Mouse (Mus musculus) hindbrain, embryonic 10.5 days (tissue): ENCODE measurements at regions not wholly inside any gene's neighbourhood (a gene's known extent, or its start where the extent isn't known, plus 50 kb on each side); places are given as distances from the start of the nearest gene placed in this dataset.
"Not testable (repeated sequence)": the region's sequence is repeated elsewhere in the genome, so short reads cannot be mapped to it uniquely, and the experiment has no call there.

ENCODE experiments used
- DNase-seq: peaks from one replicate; pipeline ENCODE4 v3.0.0-alpha.2; 2017; ENCODE audit warnings: low spot score
- H3K27ac ChIP-seq: fragments of 300-500 bp; sonication (generic); 2 replicates; pipeline ENCODE4 v1.5.1; 2016; ENCODE audit warnings: mild to moderate bottlenecking, moderate library complexity
- H3K27me3 ChIP-seq: fragments of 300-500 bp; sonication (generic); 2 replicates; pipeline ENCODE4 v1.6.1; 2016; ENCODE audit warnings: mild to moderate bottlenecking; ENCODE audit not compliant: poor library complexity, insufficient read depth, severe bottlenecking
- H3K36me3 ChIP-seq: fragments of 300-500 bp; sonication (generic); 2 replicates; pipeline ENCODE4 v1.6.1; 2016; ENCODE audit warnings: mild to moderate bottlenecking, moderate library complexity
- H3K4me1 ChIP-seq: fragments of 300-500 bp; sonication (generic); replicated peaks from 2 replicates; pipeline ENCODE4 v1.6.1; 2016; ENCODE audit warnings: mild to moderate bottlenecking
- H3K4me3 ChIP-seq: fragments of 300-500 bp; sonication (generic); 2 replicates; pipeline ENCODE4 v1.5.1; 2016; ENCODE audit warnings: mild to moderate bottlenecking, moderate library complexity
- H3K9me3 ChIP-seq: fragments of 300-500 bp; sonication (generic); 2 replicates; pipeline ENCODE4 v1.6.1; 2016; ENCODE audit warnings: mild to moderate bottlenecking, moderate library complexity
- WGBS: fragments of 180-500 bp; shearing (Covaris S2); methylation state at CpG from one replicate; pipeline ENCODE4 v1.1.7; 2016; 5-methylcytosine and 5-hydroxymethylcytosine counted together

DNA sequence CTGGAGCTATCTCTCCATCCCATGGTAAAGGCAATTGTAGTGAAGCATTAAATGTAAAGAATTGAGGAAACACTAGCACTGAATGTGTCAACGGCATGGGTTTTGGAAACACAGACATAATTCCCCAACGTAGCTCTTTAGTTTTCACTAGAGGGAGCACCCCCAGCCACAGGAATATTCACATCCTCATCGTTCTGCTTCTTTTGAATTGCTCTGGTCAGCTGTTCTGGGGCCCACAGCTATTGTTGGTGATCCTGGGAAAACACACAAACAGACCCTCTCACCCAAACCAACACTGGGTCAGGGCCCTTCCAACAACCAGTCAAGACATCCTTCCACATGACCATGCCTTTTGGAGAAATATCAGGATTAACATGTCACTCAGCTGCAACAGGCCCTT is 119.7 kb downstream of the Impg2 start:
- not testable (repeated sequence) for H3K4me3 ChIP-seq, H3K27me3 ChIP-seq, H3K27ac ChIP-seq, H3K36me3 ChIP-seq, H3K4me1 ChIP-seq
- peaks cover 14% of the 10 kb centered on the region for H3K9me3 ChIP-seq
- peak; percentile 34 for DNase-seq
- 47% methylated on average over 3 of the region's 3 CpGs for WGBS

DNA sequence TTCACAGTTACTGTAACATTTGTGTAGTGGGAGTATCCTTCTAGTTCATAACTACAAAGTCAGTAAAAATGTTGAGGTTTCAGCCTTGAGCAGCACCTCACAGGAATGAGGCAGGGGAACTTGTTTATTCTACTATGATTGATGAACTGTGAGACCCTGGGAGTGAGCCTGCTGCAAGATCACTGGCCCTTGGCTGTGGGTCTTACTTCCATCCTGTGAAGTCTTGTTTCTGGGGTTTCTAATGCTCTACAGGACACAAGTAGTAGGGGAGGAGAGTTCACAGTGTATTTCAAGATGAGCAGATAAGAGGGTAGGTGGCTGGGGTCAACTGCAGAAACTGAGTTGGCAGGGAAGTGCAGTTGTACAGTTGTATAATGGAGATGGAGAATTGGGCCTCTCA is 128.3 kb upstream of the Abi3bp start:
- H3K27me3 ChIP-seq = no peaks in the 10 kb centered on the region
- DNase-seq = no peak
- no peak overlapping the region for H3K4me3 ChIP-seq
- H3K27ac ChIP-seq = no peak overlapping the region
- H3K9me3 ChIP-seq = no peaks in the 10 kb centered on the region
- H3K4me1 ChIP-seq = no peaks in the 10 kb centered on the region
- H3K36me3 ChIP-seq = no peaks in the 10 kb centered on the region

GRCm38 (mm10) chr16:56352888-56353287 is 124.8 kb upstream of the Abi3bp start:
- H3K27ac ChIP-seq = no peak overlapping the region
- H3K9me3 ChIP-seq = no peaks in the 10 kb centered on the region
- no peaks in the 10 kb centered on the region for H3K36me3 ChIP-seq
- no peaks in the 10 kb centered on the region for H3K27me3 ChIP-seq
- 75% methylated on average over 3 of the region's 3 CpGs for WGBS
- H3K4me3 ChIP-seq = no peak overlapping the region
- H3K4me1 ChIP-seq = no peaks in the 10 kb centered on the region
- DNase-seq = no peak

DNA sequence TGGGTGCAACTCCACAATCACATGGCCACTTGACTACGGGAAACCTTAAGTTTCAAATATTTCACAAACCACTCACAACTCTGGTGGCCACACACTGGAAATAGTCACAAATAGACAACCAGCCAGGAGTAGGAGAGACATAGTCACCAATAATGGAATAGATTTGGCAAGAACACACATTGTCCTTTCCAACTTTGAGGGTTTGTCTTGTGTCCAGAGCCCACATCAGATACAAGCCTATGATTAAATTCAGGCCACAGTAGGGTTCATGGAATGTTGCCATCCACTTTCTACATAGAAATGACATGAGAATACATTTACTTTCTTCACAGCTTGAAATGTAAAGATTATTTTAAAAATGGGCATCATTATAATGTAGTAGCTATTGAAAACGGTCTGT is 118.6 kb upstream of the Abi3bp start:
- DNase-seq = no peak
- 89% methylated on average over 2 of the region's 2 CpGs for WGBS

DNA sequence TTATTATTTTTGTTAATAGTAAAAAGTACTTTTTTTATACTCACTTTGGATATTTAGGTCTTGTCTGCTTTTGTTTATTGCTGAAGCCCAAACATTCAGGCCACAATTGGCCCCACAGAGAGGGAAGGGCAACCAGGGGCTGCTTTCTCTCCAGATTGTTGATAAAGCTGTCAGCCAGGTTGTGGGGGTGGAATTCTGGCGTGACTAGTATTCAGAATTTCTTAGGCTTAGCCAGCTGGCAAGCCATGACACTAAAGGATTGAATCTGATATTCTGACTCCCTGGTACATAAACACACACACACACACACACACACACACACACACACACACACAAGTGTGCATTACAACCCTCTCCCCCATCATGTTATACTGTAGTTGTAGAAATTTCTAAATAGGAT is 116.7 kb upstream of the Abi3bp start:
- Histone ChIP-seq H3K27me3 (no peaks in the 10 kb centered on the region), H3K9me3 (0 out of 2 replicates have a peak, but pooled peaks cover 3% of the 10 kb centered on the region), H3K4me1 (no peaks in the 10 kb centered on the region), H3K27ac (no peak overlapping the region), H3K36me3 (no peaks in the 10 kb centered on the region), H3K4me3 (no peak overlapping the region)
- WGBS = 40% methylated on average over 1 of the region's 1 CpGs
- DNase-seq = no peak

More for the DNA sequence above, 118.6 kb upstream of the Abi3bp start:
- H3K27ac ChIP-seq = no peak overlapping the region
- H3K4me1 ChIP-seq = no peaks in the 10 kb centered on the region
- H3K9me3 ChIP-seq = no peaks in the 10 kb centered on the region
- H3K27me3 ChIP-seq = no peaks in the 10 kb centered on the region
- H3K4me3 ChIP-seq = no peak overlapping the region
- no peaks in the 10 kb centered on the region for H3K36me3 ChIP-seq

GRCm38 (mm10) chr16:56378356-56378755 is 99.3 kb upstream of the Abi3bp start:
- no peak overlapping the region for H3K27ac ChIP-seq
- H3K27me3 ChIP-seq = no peaks in the 10 kb centered on the region
- no peaks in the 10 kb centered on the region for H3K4me1 ChIP-seq
- DNase-seq = no peak
- no peaks in the 10 kb centered on the region for H3K9me3 ChIP-seq
- H3K4me3 ChIP-seq = no peak overlapping the region
- no peaks in the 10 kb centered on the region for H3K36me3 ChIP-seq
- 80% methylated on average over 2 of the region's 2 CpGs for WGBS

DNA sequence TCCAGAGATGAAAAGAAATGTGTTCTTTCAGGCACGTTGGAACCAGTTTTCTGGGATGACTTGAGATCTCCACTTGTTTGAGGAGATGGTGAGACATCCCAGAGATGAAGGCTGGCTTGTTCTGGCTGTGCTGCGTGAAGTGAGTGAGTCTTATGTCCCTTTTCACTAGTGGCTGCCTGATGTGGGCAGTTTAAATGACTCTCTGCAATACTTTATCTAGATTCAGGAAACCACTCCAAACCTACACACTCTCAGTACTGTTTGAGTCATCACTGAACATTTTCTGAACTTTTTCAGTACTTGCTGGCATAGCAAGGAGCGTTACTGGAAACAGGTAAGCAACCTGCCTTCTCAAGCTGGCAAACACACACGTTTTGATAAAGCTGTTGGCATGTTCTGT is 97.0 kb upstream of the Abi3bp start:
- Histone ChIP-seq H3K4me3 (no peak overlapping the region), H3K9me3 (no peaks in the 10 kb centered on the region), H3K27ac (no peak overlapping the region), H3K27me3 (no peaks in the 10 kb centered on the region), H3K36me3 (no peaks in the 10 kb centered on the region), H3K4me1 (no peaks in the 10 kb centered on the region)
- DNase-seq = no peak
- 85% methylated on average over 4 of the region's 4 CpGs for whole genome bisulfite sequencing

DNA sequence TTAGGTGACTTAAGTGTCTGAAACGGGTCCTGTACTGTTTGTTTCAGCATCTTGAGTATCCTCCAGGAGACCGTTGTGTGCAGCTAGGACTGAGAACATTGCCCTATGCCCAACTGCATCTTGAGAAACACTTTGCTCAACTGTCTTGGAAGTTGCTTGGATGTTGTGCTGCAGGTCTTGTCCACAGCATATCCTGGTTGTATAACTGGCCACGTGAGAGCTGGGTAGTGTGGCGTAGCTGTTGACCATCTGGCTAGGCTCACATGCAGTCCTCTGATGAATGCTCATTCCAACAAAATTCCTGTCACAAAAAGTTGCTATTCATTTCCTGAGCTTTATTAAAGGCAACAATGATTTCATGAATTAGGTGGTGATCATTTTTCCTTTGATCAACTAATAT is 91.1 kb upstream of the Abi3bp start:
- no peaks in the 10 kb centered on the region for H3K36me3 ChIP-seq
- H3K27ac ChIP-seq = no peak overlapping the region
- no peak overlapping the region for H3K4me3 ChIP-seq
- H3K27me3 ChIP-seq = no peaks in the 10 kb centered on the region
- DNase-seq = no peak
- no peaks in the 10 kb centered on the region for H3K9me3 ChIP-seq
- no peaks in the 10 kb centered on the region for H3K4me1 ChIP-seq
- 89% methylated on average over 4 of the region's 4 CpGs for WGBS

DNA sequence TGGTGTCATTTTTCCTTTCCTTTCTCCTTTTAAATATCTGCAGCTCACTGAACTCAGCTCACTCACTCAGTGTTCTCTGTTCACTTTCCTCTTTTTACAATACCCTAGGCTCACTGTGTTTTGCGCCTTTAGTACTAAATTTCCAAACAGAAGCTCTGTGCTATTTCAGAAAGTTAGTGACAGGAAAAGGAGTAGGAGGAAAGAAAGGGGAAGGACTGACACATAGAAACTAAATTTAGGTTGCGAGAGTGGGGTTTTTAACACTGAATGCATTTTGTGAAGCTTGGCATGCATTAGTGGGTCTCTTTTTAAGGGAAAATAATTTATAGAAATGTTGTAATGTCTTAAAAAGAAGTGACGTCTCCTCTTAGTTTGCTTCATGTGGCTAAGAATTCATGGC is 84.8 kb upstream of the Abi3bp start:
- H3K9me3 ChIP-seq = no peaks in the 10 kb centered on the region
- no peaks in the 10 kb centered on the region for H3K4me1 ChIP-seq
- H3K4me3 ChIP-seq = no peak overlapping the region
- 87% methylated on average over 3 of the region's 3 CpGs for WGBS
- no peaks in the 10 kb centered on the region for H3K27me3 ChIP-seq
- H3K27ac ChIP-seq = no peak overlapping the region
- no peak for DNase-seq
- H3K36me3 ChIP-seq = no peaks in the 10 kb centered on the region

DNA sequence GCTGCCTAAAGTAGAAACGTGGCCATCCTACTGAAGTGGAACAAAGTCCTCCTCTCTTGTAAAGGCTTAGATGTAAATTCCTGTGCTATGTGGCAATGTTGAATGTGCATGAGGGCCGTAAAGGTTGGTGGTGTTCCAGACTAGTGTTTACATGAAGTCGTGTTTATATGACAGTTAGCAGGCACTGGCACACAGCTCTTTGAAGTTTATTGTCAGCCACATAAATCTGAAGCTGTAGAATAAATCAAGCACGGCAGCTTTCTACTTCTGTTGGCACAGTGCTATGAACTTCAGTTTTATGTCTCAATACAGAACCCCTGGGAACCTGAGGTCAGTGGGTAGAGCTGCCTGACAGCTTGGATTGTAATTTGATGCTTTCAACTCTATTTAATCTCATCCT is 81.1 kb upstream of the Abi3bp start:
- no peak overlapping the region for H3K4me3 ChIP-seq
- H3K4me1 ChIP-seq = no peaks in the 10 kb centered on the region
- H3K36me3 ChIP-seq = no peaks in the 10 kb centered on the region
- no peaks in the 10 kb centered on the region for H3K27me3 ChIP-seq
- no peak for DNase-seq
- H3K27ac ChIP-seq = no peak overlapping the region
- WGBS = 63% methylated on average over 4 of the region's 4 CpGs
- H3K9me3 ChIP-seq = no peaks in the 10 kb centered on the region

DNA sequence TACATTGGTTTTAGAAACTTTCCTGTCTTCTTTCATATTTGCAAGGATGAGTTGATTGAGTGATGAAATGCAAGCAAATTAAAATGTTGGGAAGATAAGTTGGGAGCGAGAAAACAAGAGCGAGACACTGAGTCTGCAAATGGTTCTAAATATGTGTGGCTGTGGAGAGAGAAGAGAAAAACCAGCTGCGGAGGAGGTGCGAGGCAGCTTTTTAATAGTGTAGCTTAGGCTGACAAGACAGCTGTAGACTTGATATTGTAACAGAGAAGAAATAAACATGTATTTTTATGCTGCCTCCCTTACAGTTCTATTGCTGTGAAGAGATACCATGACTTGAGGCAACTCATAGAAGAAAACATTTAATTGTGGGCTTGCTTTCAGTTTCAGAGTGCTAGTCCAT is 78.1 kb upstream of the Abi3bp start:
- no peaks in the 10 kb centered on the region for H3K4me1 ChIP-seq
- DNase-seq = no peak
- H3K4me3 ChIP-seq = no peak overlapping the region
- H3K36me3 ChIP-seq = no peaks in the 10 kb centered on the region
- H3K27me3 ChIP-seq = no peaks in the 10 kb centered on the region
- no peak overlapping the region for H3K27ac ChIP-seq
- 90% methylated on average over 4 of the region's 4 CpGs for WGBS
- H3K9me3 ChIP-seq = no peaks in the 10 kb centered on the region

- DNase-seq = no peak
- WGBS = 75% methylated on average over 3 of the region's 3 CpGs
- Histone ChIP-seq H3K9me3 (no peaks in the 10 kb centered on the region), H3K4me3 (no peak overlapping the region), H3K27ac (no peak overlapping the region), H3K36me3 (no peaks in the 10 kb centered on the region), H3K27me3 (no peaks in the 10 kb centered on the region), H3K4me1 (no peaks in the 10 kb centered on the region)
Observed at GRCm38 (mm10) chr16:56423761-56424160, 53.9 kb upstream of the Abi3bp start.
